Mouse (Mus musculus) cerebellum, adult 8-10 months (tissue): ENCODE measurements around the gene Gm28635.

Source experiments
- DNase-seq: peaks from one replicate; pipeline ENCODE4 v3.0.0; 2022

The Gm28635 gene

DNA sequence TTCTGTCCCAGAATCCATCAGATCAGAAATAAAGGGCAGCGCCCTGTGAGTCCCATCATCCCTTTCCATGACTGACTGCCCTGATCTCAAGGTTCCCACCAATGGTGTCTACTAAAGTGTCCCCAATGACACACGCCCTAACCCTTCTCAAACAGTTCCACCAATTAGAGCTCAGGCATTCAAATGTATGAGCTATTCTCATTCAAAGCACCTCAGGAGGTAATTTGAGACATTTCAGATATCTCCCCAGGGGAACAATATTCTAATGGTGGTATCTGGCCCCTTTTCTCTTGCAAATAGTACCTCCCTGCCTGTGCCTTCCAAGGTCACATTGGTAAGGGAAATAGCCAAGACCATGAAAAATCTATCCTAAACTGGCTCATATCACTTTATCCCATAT lies 98.5 kb downstream of the Gm28635 start:
- no peak for DNase-seq

DNA sequence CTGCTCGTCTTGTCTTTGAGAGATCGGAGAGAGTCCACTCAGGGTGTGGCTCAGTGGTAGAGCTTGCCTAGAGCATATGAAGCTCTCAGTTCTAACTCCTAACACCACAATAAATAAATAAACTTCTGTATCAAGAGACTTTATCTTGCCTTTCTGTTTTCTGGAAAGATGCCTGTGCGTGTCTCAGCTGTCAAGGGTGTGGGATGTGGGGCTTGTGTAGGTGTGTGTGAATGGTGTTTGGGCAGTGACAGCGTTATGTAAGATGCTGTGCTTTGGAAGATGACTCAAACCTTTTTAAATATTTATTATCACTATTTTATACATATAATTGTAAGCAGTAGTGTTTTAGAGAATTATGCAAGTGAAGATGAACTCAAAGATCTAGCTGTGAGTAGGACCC lies 103.7 kb downstream of the Gm28635 start:
- no peak for DNase-seq

GRCm38 (mm10) chr2:84556888-84557514 lies 120.8 kb downstream of the Gm28635 start:
- no peak for DNase-seq
